Mouse (Mus musculus): ENCODE results near the gene Slco2b1. TPM values are rescaled to one million over a fixed set of nuclear protein-coding genes. Genes with fewer than 3 reads are reported as not detected.
"Not testable (repeated sequence)": the region's sequence is repeated elsewhere in the genome, so short reads cannot be mapped to it uniquely, and the experiment has no call there.

Gene Slco2b1
- polyA plus RNA-seq (2016; fragmentation: Nextera tagmentation; extraction: Ambion mirVana): 3.7 and 4.7 TPM in 2 replicates

DNA sequence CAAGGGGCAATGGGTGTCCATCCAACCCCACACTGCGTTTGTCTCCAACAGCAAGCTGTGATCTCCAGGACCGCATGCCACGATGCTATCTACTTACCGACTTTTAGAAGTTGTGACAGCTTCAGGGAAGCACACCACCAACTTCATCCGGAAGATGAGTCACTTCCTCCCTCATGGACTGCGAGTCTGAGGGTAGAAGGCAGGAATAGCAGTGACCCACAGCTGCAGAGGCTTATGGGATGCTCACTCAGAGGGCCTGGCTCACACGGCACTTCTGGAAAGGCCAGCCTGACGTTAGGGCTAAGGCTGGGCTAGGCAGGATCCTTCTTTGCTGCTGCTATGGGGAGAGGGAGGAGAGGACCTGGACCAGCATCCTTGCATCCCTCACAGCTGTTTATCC is at the start of gene Slco2b1:
Gene Slco2b1 (minus strand): TSS at position 175 of the 400 bp plus-strand sequence.
- Histone ChIP-seq H3K4me1 (peaks cover 11% of the 10 kb centered on the region; the same call in 1 of the 2 replicates), H3K4me3 (no peak within 1 kb of the TSS), H3K27ac (no peak within 1 kb of the TSS), H3K9me3 (no peaks in the 10 kb centered on the region), H3K4me2 (replicated peaks) (no peak within 1 kb of the TSS), H3K27me3 (replicated peaks) (no peaks in the 10 kb centered on the region; the same call in 1 of the 2 replicates), H3K36me3 (no peaks in the 10 kb centered on the region), H3K9ac (no peak within 1 kb of the TSS)
- ATAC-seq (ENCODE audit: low FRiP score, low read depth): no peak
- WGBS: 78% methylated on average over 8 of the region's 8 CpGs

- Histone ChIP-seq H3K27me3 (replicated peaks) (no peaks in the 10 kb centered on the region), H3K4me3 (no peak overlapping the region), H3K4me1 (no peaks in the 10 kb centered on the region), H3K4me2 (replicated peaks) (no peak overlapping the region), H3K36me3 (no peaks in the 10 kb centered on the region), H3K9me3 (no peaks in the 10 kb centered on the region), H3K9ac (no peak overlapping the region), H3K27ac (no peak overlapping the region)
- no peak for ATAC-seq (ENCODE audit: low FRiP score, low read depth)
- WGBS: 76% methylated on average over 9 of the region's 9 CpGs
These were observed 28.1 kb upstream of the Slco2b1 start for GRCm38 (mm10) chr7:99739276-99739675.

DNA sequence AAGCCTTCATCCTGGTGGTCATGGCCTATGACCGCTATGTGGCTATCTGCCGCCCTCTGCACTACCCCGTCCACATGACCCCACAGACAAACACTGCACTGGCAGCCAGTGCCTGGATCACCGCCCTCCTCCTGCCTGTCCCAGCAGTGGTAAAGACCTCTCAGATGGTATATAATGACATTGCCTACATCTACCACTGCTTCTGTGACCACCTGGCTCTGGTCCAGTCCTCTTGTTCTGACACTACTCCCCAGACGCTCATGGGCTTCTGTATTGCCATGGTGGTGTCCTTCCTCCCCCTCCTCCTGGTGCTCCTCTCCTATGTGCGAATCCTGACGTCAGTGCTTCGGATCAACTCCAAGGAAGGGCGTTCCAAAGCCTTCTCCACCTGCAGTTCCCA is 24.4 kb upstream of the Slco2b1 start:
- H3K36me3 ChIP-seq; H3K9me3 ChIP-seq; ATAC-seq (ENCODE audit: low FRiP score, low read depth); H3K4me1 ChIP-seq; H3K9ac ChIP-seq; H3K4me2 ChIP-seq (replicated peaks); H3K4me3 ChIP-seq; H3K27ac ChIP-seq; H3K27me3 ChIP-seq (replicated peaks): not testable (repeated sequence)
- WGBS: 94% methylated on average over 9 of the region's 9 CpGs

DNA sequence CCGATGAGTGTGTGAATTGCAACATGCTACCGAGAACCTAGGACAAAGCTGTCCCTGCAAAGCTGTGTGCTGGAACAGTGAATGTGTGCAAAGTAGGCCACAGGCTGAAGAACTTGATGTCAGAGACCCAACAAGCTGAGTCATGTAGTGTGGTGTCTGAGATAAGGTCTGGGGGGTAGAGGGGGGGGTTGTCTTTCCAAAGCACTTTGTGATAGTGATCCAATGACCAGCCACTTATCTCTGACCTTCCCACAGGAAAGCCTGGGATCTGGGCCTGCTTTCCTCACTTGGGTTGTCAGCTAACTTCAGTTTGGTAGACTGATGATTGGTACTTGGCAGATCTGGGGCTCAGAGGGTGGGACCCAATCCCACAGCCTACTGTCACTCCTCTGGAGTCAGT is 23.5 kb upstream of the Slco2b1 start:
- H3K4me3 ChIP-seq: no peak overlapping the region
- H3K4me1 ChIP-seq: no peaks in the 10 kb centered on the region
- H3K27ac ChIP-seq: no peak overlapping the region
- no peak overlapping the region for H3K4me2 ChIP-seq (replicated peaks)
- 93% methylated on average over 2 of the region's 2 CpGs for WGBS
- H3K36me3 ChIP-seq: no peaks in the 10 kb centered on the region
- H3K9ac ChIP-seq: no peak overlapping the region
- no peaks in the 10 kb centered on the region for H3K9me3 ChIP-seq
- H3K27me3 ChIP-seq (replicated peaks): no peaks in the 10 kb centered on the region
- no peak for ATAC-seq (ENCODE audit: low FRiP score, low read depth)

DNA sequence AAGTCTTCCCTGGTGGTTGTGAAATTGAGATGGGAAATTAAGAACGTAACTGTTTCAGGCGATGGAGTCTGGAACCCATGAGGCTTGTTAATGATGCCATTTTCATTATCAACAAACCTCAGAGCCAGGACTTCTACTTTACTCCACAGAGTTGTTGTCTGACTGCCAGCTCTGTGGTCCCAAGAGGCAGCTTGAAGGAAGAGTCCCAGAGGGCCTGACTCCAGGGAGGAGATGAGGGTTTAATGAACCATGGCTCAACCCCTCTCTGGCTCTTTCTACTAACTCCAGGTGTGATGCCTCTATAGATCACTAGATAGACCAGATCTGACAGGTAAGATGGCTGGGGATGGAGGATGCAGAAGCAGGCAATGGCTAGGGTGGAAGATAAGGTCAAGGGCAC is 18.8 kb upstream of the Slco2b1 start, which contains the start of gene Olfr520:
Gene Olfr520 (plus strand): TSS at position 301 of the 400 bp plus-strand sequence.
- Histone ChIP-seq H3K9ac (no peak within 1 kb of the TSS), H3K27me3 (replicated peaks) (no peaks in the 10 kb centered on the region), H3K4me3 (no peak within 1 kb of the TSS), H3K4me1 (no peaks in the 10 kb centered on the region), H3K27ac (no peak within 1 kb of the TSS), H3K9me3 (no peaks in the 10 kb centered on the region), H3K36me3 (no peaks in the 10 kb centered on the region), H3K4me2 (replicated peaks) (no peak within 1 kb of the TSS)
- no peak for ATAC-seq (ENCODE audit: low FRiP score, low read depth)
- WGBS: 95% methylated on average over 2 of the region's 2 CpGs

- WGBS: 97% methylated on average over 2 of the region's 2 CpGs
- H3K4me3 ChIP-seq: no peak overlapping the region
- no peaks in the 10 kb centered on the region for H3K9me3 ChIP-seq
- H3K36me3 ChIP-seq: no peaks in the 10 kb centered on the region
- no peaks in the 10 kb centered on the region for H3K27me3 ChIP-seq (replicated peaks)
- no peak overlapping the region for H3K9ac ChIP-seq
- no peak overlapping the region for H3K27ac ChIP-seq
- no peak for ATAC-seq (ENCODE audit: low FRiP score, low read depth)
- no peak overlapping the region for H3K4me2 ChIP-seq (replicated peaks)
- H3K4me1 ChIP-seq: no peaks in the 10 kb centered on the region
These were observed 5.4 kb upstream of the Slco2b1 start for GRCm38 (mm10) chr7:99716536-99716935.

GRCm38 (mm10) chr7:99712431-99712830 is 1.3 kb upstream of the Slco2b1 start:
- no peak overlapping the region for H3K9ac ChIP-seq
- no peaks in the 10 kb centered on the region for H3K9me3 ChIP-seq
- H3K36me3 ChIP-seq: no peaks in the 10 kb centered on the region
- peaks cover 2% of the 10 kb centered on the region; the same call in 1 of the 2 replicates for H3K4me1 ChIP-seq
- ATAC-seq (ENCODE audit: low FRiP score, low read depth): no peak
- H3K27me3 ChIP-seq (replicated peaks): no peaks in the 10 kb centered on the region; the same call in 1 of the 2 replicates
- H3K4me3 ChIP-seq: no peak overlapping the region
- H3K27ac ChIP-seq: no peak overlapping the region
- WGBS: 89% methylated on average over 4 of the region's 4 CpGs
- no peak overlapping the region for H3K4me2 ChIP-seq (replicated peaks)

DNA sequence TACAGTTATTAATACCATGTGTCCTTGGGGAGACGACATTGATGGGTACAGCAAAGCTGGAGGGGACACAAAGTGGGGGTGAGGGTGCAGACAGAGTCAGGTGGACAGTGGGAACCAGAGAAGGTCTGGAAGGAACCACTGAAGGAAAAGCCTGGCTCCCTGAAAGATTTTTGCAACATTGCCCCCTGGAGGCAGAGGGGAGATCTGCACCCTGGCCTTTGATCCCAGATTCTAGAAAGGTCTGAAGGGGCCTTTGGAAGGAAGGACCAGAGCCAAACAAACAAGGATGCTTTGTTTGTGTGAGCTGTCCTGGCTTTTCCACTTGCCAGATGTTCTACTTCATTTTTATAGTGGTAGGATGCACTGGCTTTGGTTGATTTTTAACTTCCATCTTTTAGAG is 664 bp downstream of the Slco2b1 start:
- Histone ChIP-seq H3K27ac (no peak overlapping the region), H3K9ac (no peak overlapping the region), H3K36me3 (no peaks in the 10 kb centered on the region), H3K4me1 (peaks cover 11% of the 10 kb centered on the region; the same call in 1 of the 2 replicates), H3K9me3 (no peaks in the 10 kb centered on the region), H3K4me2 (replicated peaks) (no peak overlapping the region), H3K27me3 (replicated peaks) (no peaks in the 10 kb centered on the region; the same call in 1 of the 2 replicates), H3K4me3 (no peak overlapping the region)
- ATAC-seq (ENCODE audit: low FRiP score, low read depth): no peak
- WGBS: 32% methylated on average over 1 of the region's 1 CpGs

- no peak overlapping the region for H3K27ac ChIP-seq
- no peaks in the 10 kb centered on the region for H3K36me3 ChIP-seq
- no peak for ATAC-seq (ENCODE audit: low FRiP score, low read depth)
- 50% methylated on average over 7 of the region's 7 CpGs for WGBS
- H3K9ac ChIP-seq: no peak overlapping the region
- H3K4me1 ChIP-seq: peaks cover 11% of the 10 kb centered on the region; the same call in 1 of the 2 replicates
- H3K4me3 ChIP-seq: no peak overlapping the region
- no peaks in the 10 kb centered on the region for H3K9me3 ChIP-seq
- no peaks in the 10 kb centered on the region; the same call in 1 of the 2 replicates for H3K27me3 ChIP-seq (replicated peaks)
- no peak overlapping the region for H3K4me2 ChIP-seq (replicated peaks)
These were observed 1.1 kb downstream of the Slco2b1 start for GRCm38 (mm10) chr7:99709992-99710391.

GRCm38 (mm10) chr7:99708750-99709149 is 2.4 kb downstream of the Slco2b1 start:
- 67% methylated on average over 5 of the region's 5 CpGs for WGBS

DNA sequence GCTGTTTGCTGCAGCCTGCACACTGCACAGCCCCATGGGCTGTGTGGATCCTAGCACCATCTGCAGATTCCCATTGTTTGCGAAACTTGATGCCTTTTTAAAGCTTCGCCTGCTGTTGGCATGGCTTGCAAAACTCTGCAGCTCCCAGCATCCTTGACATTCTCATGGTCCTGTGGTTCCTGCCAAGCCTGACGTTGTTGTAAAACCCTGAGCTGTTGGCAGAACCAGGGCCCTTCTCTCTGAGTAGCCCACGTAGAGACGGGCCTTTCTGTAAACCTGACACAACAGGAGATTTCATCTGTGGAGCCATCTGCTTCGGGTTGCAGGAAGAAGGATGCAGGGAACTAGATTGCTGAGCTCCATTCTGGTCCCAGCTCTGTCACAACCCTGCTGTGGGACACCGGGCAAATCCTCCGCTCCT is 2.8 kb downstream of the Slco2b1 start:
- H3K4me3 ChIP-seq: no peak overlapping the region
- H3K4me1 ChIP-seq: peaks cover 11% of the 10 kb centered on the region; the same call in 1 of the 2 replicates
- no peak for ATAC-seq (ENCODE audit: low FRiP score, low read depth)
- no peak overlapping the region for H3K9ac ChIP-seq
- H3K27me3 ChIP-seq (replicated peaks): no peaks in the 10 kb centered on the region; the same call in 1 of the 2 replicates
- 64% methylated on average over 8 of the region's 8 CpGs for WGBS
- no peak overlapping the region for H3K27ac ChIP-seq
- H3K36me3 ChIP-seq: no peaks in the 10 kb centered on the region
- no peaks in the 10 kb centered on the region for H3K9me3 ChIP-seq
- H3K4me2 ChIP-seq (replicated peaks): no peak overlapping the region

More at GRCm38 (mm10) chr7:99708750-99709149, 2.4 kb downstream of the Slco2b1 start:
- Histone ChIP-seq H3K27me3 (replicated peaks) (no peaks in the 10 kb centered on the region; the same call in 1 of the 2 replicates), H3K4me1 (peaks cover 11% of the 10 kb centered on the region; the same call in 1 of the 2 replicates), H3K4me2 (replicated peaks) (no peak overlapping the region), H3K27ac (no peak overlapping the region), H3K9me3 (no peaks in the 10 kb centered on the region), H3K36me3 (no peaks in the 10 kb centered on the region), H3K4me3 (no peak overlapping the region), H3K9ac (no peak overlapping the region)
- no peak for ATAC-seq (ENCODE audit: low FRiP score, low read depth)

DNA sequence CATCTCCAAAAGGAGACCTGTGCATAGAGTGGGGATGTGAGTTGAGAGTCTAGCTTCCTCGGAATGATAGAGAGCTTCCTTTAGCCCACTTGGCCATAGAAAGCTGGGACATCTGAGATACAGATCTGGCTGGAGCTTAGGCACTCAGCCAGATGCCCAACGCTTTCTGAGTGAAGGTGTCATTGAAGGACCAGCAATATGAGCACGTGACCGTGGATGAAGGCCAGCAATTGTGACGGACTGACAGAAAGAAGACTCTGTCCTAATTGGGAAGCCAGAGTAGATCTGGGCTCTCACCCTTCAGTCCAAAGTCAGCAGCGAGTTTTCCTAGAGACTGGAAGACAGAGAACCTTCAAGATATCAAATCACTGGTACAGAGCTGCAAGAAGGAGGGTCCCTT is 3.5 kb downstream of the Slco2b1 start:
- Histone ChIP-seq H3K9me3 (no peaks in the 10 kb centered on the region), H3K36me3 (no peaks in the 10 kb centered on the region), H3K27me3 (replicated peaks) (no peaks in the 10 kb centered on the region; the same call in 1 of the 2 replicates), H3K9ac (no peak overlapping the region), H3K4me2 (replicated peaks) (no peak overlapping the region), H3K27ac (no peak overlapping the region), H3K4me1 (peaks cover 11% of the 10 kb centered on the region; the same call in 1 of the 2 replicates), H3K4me3 (no peak overlapping the region)
- WGBS: 88% methylated on average over 6 of the region's 6 CpGs
- no peak for ATAC-seq (ENCODE audit: low FRiP score, low read depth)

- Histone ChIP-seq H3K9ac (no peak overlapping the region), H3K36me3 (no peaks in the 10 kb centered on the region), H3K27me3 (replicated peaks) (no peaks in the 10 kb centered on the region; the same call in 1 of the 2 replicates), H3K4me2 (replicated peaks) (no peak overlapping the region), H3K9me3 (no peaks in the 10 kb centered on the region), H3K4me3 (no peak overlapping the region), H3K27ac (no peak overlapping the region), H3K4me1 (peaks cover 11% of the 10 kb centered on the region; the same call in 1 of the 2 replicates)
- whole genome bisulfite sequencing: 47% methylated on average over 4 of the region's 4 CpGs
- ATAC-seq (ENCODE audit: low FRiP score, low read depth): no peak
These were observed 4.0 kb downstream of the Slco2b1 start for GRCm38 (mm10) chr7:99707038-99707595.
